Mouse (Mus musculus): Measurements from ENCODE around the gene Zfp235. TPM values are rescaled to one million over a fixed set of nuclear protein-coding genes. Genes with fewer than 3 reads are reported as not detected.

Zfp235 gene
- polyA plus RNA-seq, 1 experiment from 2014 or later: 3.3 TPM

- DNase-seq (peak; percentile 23), ATAC-seq (no peak)
- WGBS (ENCODE audit: insufficient replicate concordance): 4% methylated on average over 1 of the region's 1 CpGs
- no peaks in the 10 kb centered on the region for H3K9me3 ChIP-seq (ENCODE audit: low read length)
- no peak for TF ChIP-seq EP300 (IDR thresholded peaks at IDR 0.05; ENCODE audit: low read depth)
- TF ChIP-seq CTCF (IDR thresholded peaks at IDR 0.05; ENCODE audit: low read depth): peak; percentile 62
- H3K4me1 ChIP-seq (ENCODE audit: insufficient read depth): no peaks in the 10 kb centered on the region
- H3K9ac ChIP-seq (replicated peaks): no peak overlapping the region
- no peak overlapping the region for H3K4me2 ChIP-seq (ENCODE audit: low read depth, low read length)
- H3K4me3 ChIP-seq (ENCODE audit: low read depth, low read length): no peak overlapping the region
- H3K36me3 ChIP-seq (replicated peaks; ENCODE audit: insufficient read depth, low read length): no peaks in the 10 kb centered on the region
- H3K27me3 ChIP-seq (ENCODE audit: insufficient read depth, low read length): no peaks in the 10 kb centered on the region
- no peak overlapping the region for H3K27ac ChIP-seq (ENCODE audit: low read depth)
These were observed 19.3 kb downstream of the Zfp235 start for GRCm38 (mm10) chr7:24153272-24153671.

- Histone ChIP-seq H3K27ac (ENCODE audit: low read depth) (no peak overlapping the region), H3K36me3 (replicated peaks; ENCODE audit: insufficient read depth, low read length) (no peaks in the 10 kb centered on the region), H3K27me3 (ENCODE audit: insufficient read depth, low read length) (no peaks in the 10 kb centered on the region), H3K9me3 (ENCODE audit: low read length) (no peaks in the 10 kb centered on the region), H3K4me2 (ENCODE audit: low read depth, low read length) (no peak overlapping the region), H3K9ac (replicated peaks) (no peak overlapping the region), H3K4me3 (ENCODE audit: low read depth, low read length) (no peak overlapping the region), H3K4me1 (ENCODE audit: insufficient read depth) (peaks cover 5% of the 10 kb centered on the region; the same call in 1 of the 2 replicates)
- no peak for DNase-seq
- 55% methylated on average over 4 of the region's 4 CpGs for WGBS (ENCODE audit: insufficient replicate concordance)
- TF ChIP-seq CTCF (IDR thresholded peaks at IDR 0.05; ENCODE audit: low read depth): no peak
- TF ChIP-seq EP300 (IDR thresholded peaks at IDR 0.05; ENCODE audit: low read depth): no peak
- ATAC-seq: no peak
These were observed 38.2 kb downstream of the Zfp235 start for GRCm38 (mm10) chr7:24172191-24172590.

DNA sequence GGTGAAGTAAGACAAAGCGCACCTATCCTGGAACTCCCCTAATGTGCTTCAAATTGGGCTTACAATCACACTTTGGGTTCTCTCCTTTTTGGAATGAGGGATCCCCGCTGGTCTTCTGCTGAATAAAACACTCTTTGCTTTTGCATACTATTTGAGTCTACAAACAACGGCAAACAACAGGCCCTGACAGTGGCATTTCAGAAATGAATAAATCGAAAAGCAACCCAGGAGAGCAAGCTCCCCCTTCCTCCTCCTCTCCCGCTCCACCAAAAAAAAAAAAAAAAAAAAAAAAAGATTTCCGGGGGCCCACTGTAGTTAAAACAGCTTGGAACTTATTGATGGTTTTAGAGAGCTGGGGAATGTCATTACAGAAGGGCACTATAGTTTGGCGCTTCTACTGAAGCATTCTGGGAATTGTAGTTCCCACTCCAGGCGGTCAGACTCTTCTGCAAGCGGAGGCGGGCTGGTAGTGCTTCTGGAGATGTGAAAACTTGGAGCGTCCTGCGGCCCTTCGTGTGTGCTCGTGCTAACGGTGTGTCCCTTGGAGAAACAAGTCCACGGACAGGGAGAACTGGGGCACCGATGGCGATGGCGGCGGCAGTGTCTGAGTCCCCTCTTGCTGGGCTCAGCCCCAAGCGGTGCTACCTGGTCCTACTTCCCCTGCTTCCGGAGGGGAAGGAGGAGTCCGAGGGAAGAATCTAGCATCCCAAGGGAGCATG is 40.8 kb downstream of the Zfp235 start, which contains the start of gene Zfp114:
TSS of gene Zfp114 (plus strand) at position 443 of the 719 bp plus-strand sequence.
- DNase-seq (peak; percentile 55), ATAC-seq (peak; percentile 86)
- Histone ChIP-seq H3K4me3 (ENCODE audit: low read depth, low read length) (peak within 1 kb of the TSS; percentile 48), H3K36me3 (replicated peaks; ENCODE audit: insufficient read depth, low read length) (no peaks in the 10 kb centered on the region), H3K9ac (replicated peaks) (peak within 1 kb of the TSS; percentile 31; the same call in 1 of the 2 replicates), H3K4me1 (ENCODE audit: insufficient read depth) (peaks cover 5% of the 10 kb centered on the region; the same call in 1 of the 2 replicates), H3K27ac (ENCODE audit: low read depth) (no peak within 1 kb of the TSS), H3K9me3 (ENCODE audit: low read length) (no peaks in the 10 kb centered on the region), H3K4me2 (ENCODE audit: low read depth, low read length) (peak within 1 kb of the TSS; percentile 68), H3K27me3 (ENCODE audit: insufficient read depth, low read length) (no peaks in the 10 kb centered on the region)
- TF ChIP-seq EP300 (IDR thresholded peaks at IDR 0.05; ENCODE audit: low read depth) (no peak), CTCF (IDR thresholded peaks at IDR 0.05; ENCODE audit: low read depth) (no peak)
- 13% methylated on average over 23 of the region's 23 CpGs for WGBS (ENCODE audit: insufficient replicate concordance)

DNA sequence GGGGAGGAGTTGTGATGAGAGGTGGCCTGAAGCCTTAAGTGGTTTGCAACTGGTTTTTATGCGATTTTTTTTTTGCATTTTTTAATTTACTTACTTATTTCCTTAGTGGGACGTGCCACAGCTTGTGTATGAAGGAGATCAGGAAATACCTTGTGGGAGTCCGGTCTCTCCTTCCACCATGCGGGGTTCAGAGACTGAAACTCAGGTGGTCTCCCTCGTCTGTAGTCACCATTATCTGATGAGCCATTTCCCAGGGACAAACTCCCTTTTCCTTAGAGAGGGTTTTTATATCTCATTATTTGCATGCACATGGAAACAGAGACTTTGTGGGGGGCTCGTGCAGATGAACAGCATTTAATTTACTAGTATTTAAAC is 41.4 kb downstream of the Zfp235 start:
- ATAC-seq: no peak
- Histone ChIP-seq H3K9ac (replicated peaks) (peak overlapping the region; percentile 31; the same call in 1 of the 2 replicates), H3K4me2 (ENCODE audit: low read depth, low read length) (peak overlapping the region; percentile 68), H3K9me3 (ENCODE audit: low read length) (no peaks in the 10 kb centered on the region), H3K27ac (ENCODE audit: low read depth) (no peak overlapping the region), H3K36me3 (replicated peaks; ENCODE audit: insufficient read depth, low read length) (no peaks in the 10 kb centered on the region), H3K4me1 (ENCODE audit: insufficient read depth) (peaks cover 5% of the 10 kb centered on the region; the same call in 1 of the 2 replicates), H3K27me3 (ENCODE audit: insufficient read depth, low read length) (no peaks in the 10 kb centered on the region), H3K4me3 (ENCODE audit: low read depth, low read length) (peak overlapping the region; percentile 48)
- WGBS (ENCODE audit: insufficient replicate concordance): 46% methylated on average over 6 of the region's 6 CpGs
- no peak for DNase-seq
- TF ChIP-seq EP300 (IDR thresholded peaks at IDR 0.05; ENCODE audit: low read depth) (no peak), CTCF (IDR thresholded peaks at IDR 0.05; ENCODE audit: low read depth) (no peak)

DNA sequence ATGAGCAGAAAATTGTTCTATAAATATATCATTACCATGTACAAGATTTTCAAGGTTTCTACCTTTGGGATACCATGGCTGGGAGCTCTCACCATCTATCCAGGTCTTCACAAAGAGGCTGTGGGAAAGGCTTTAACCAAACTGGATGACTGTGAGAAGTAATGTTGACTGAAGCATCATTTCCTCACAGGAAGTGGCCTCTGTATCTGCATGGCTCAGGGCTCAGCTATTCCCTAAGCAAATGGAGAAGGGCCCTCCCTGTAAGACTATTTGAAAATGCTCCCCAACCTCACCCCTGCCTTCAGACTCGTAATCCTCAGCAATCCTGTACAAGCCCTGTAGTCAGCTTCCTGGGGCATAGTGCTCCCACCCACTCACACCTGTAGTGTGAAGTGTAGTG is 53.6 kb downstream of the Zfp235 start:
- H3K4me1 ChIP-seq (ENCODE audit: insufficient read depth): 0 out of 2 replicates have a peak, but pooled peaks cover 2% of the 10 kb centered on the region
- no peak overlapping the region for H3K27ac ChIP-seq (ENCODE audit: low read depth)
- no peak overlapping the region for H3K4me2 ChIP-seq (ENCODE audit: low read depth, low read length)
- WGBS (ENCODE audit: insufficient replicate concordance): 15% methylated on average over 1 of the region's 1 CpGs
- ATAC-seq: no peak
- DNase-seq: no peak
- TF ChIP-seq CTCF (IDR thresholded peaks at IDR 0.05; ENCODE audit: low read depth) (no peak), EP300 (IDR thresholded peaks at IDR 0.05; ENCODE audit: low read depth) (no peak)
- H3K9ac ChIP-seq (replicated peaks): no peak overlapping the region
- no peak overlapping the region for H3K4me3 ChIP-seq (ENCODE audit: low read depth, low read length)
- H3K27me3 ChIP-seq (ENCODE audit: insufficient read depth, low read length): no peaks in the 10 kb centered on the region
- no peaks in the 10 kb centered on the region for H3K36me3 ChIP-seq (replicated peaks; ENCODE audit: insufficient read depth, low read length)
- no peaks in the 10 kb centered on the region for H3K9me3 ChIP-seq (ENCODE audit: low read length)

DNA sequence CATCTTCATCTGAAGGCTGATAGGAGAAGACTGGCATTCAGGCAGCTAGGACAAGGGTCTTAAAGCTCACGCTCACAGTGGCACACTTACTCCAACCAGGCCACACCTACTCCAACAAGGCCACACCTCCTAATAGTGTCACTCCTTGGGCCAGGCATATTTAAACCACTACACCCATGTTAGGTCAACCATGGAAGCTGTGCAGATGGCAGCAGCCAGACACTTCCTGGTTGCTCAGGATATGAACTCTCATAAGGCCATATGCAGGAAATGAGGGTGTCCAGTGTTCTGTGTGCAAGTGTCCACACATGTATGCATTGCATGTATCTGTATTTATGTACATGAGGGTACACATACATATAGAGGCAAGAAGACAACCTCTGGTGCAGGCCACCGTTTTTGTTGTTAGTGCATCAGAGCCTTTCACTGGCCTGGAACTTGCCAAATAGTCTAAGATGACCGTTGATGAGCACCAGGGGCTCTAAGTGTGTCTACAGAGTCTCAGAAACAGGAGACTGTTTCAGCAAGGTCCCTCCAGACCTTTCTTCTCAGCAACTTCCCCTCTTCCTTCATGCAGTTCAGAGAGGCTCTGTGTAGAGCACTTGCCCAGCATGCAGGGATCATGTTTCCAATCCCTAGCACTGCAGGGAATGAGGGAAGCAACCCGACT is 55.1 kb downstream of the Zfp235 start:
- Histone ChIP-seq H3K36me3 (replicated peaks; ENCODE audit: insufficient read depth, low read length) (0 out of 2 replicates have a peak, but pooled peaks cover 2% of the 10 kb centered on the region), H3K4me1 (ENCODE audit: insufficient read depth) (0 out of 2 replicates have a peak, but pooled peaks cover 2% of the 10 kb centered on the region), H3K27me3 (ENCODE audit: insufficient read depth, low read length) (no peaks in the 10 kb centered on the region), H3K4me3 (ENCODE audit: low read depth, low read length) (no peak overlapping the region), H3K9me3 (ENCODE audit: low read length) (no peaks in the 10 kb centered on the region), H3K9ac (replicated peaks) (no peak overlapping the region), H3K27ac (ENCODE audit: low read depth) (no peak overlapping the region), H3K4me2 (ENCODE audit: low read depth, low read length) (no peak overlapping the region)
- no peak for ATAC-seq
- WGBS (ENCODE audit: insufficient replicate concordance): 53% methylated on average over 4 of the region's 4 CpGs
- no peak for TF ChIP-seq EP300 (IDR thresholded peaks at IDR 0.05; ENCODE audit: low read depth)
- TF ChIP-seq CTCF (IDR thresholded peaks at IDR 0.05; ENCODE audit: low read depth): no peak
- DNase-seq: no peak
